Mouse (Mus musculus): ENCODE results near the gene Dusp12.

Gene Dusp12

GRCm38 (mm10) chr1:170898413-170899075 lies 13.2 kb upstream of the Dusp12 start:
- no peak for DNase-seq (ENCODE audit: low spot score in 2 of 2)

GRCm38 (mm10) chr1:170896651-170897281 lies 11.4 kb upstream of the Dusp12 start:
- no peak for DNase-seq (ENCODE audit: low spot score in 2 of 2)

- DNase-seq (ENCODE audit: low spot score in 2 of 2), result no peak
Measured at GRCm38 (mm10) chr1:170894603-170895602, 9.6 kb upstream of the Dusp12 start.

DNA sequence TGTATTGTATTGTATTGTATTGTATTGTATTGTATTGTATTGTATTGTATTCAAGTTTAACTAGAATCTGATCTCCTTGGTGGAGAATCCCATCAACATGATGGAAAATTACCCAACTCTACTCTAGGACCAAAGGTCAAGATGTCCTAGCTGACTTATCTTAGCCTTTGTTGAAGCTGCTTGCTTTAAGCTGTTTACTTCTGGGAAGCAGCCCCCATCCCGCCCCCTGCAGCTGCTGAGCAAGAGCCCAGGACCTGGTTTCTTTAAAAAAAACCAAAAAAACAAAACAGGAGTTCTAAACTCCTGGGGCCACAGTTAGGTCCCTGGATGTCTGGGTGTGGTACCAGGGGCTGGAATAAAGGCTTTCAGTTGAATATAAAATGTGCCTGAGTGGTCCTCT lies 6.9 kb upstream of the Dusp12 start:
- DNase-seq (ENCODE audit: low spot score in 2 of 2), result no peak

- DNase-seq (ENCODE audit: low spot score in 2 of 2), result no peak
Measured at GRCm38 (mm10) chr1:170891646-170892045, 6.3 kb upstream of the Dusp12 start.

DNA sequence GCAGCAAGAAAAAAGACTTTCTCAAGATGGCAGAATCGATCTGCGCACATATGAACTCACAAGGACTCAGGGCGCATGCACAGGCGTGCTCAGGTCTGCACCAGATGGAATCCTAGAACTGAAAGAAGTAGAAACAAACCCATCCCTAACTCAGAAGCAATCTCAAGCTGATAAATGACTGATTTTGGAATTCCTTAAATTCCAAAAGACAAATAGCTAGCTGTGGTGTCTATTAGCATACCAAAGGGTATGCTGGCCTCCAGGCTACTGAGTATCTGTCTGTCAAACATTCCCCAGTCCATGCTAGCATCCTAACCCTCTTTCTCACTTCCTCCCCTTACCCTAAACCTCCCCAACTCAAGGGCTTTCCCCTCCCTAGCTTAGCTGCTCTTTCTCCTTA lies 4.0 kb upstream of the Dusp12 start:
- DNase-seq (ENCODE audit: low spot score in 2 of 2), result no peak

DNA sequence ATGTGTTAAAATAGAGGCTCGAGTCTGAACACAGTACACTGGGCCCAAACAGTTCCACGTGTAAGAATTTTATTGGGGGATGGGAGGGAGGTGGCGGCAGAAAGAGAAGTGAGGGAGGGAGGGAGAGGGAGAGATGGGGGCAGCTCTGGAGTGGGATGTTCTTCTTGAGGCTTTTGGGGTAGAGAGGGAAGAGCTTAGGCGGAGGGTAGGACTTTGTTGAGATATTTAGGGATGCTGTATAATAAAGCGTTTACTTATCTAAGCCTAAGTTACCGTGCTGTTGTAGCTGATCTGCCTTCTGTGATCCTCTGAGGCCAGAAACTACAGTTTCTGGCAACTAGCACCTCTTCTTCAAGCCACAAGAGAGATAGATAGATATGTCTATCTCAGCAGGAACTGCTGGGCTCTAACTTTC lies 711 bp upstream of the Dusp12 start:
- no peak for DNase-seq (ENCODE audit: low spot score in 2 of 2)

DNA sequence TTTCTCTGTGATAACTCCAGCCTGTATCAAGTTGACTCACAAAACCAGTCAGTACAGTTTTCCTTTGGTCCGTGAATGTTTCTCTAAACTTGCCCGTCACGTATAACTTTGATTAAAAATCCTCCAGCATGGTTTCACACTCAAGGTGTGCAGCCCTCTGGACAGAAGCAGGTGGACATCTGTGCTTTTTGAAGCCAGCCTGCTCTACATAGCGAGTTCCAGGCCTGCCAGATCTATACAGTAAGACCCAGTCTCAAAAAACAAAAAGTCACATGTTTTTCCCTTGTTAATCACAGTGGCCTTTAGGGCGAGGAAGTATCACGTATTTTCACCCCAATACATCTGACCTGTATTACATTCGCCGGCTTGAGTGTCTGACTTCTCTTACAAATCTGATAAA lies 950 bp downstream of the Dusp12 start:
- DNase-seq (ENCODE audit: low spot score in 2 of 2), result no peak

- no peak for DNase-seq (ENCODE audit: low spot score in 2 of 2)
Measured at GRCm38 (mm10) chr1:170882915-170883485, 2.3 kb downstream of the Dusp12 start.

GRCm38 (mm10) chr1:170876906-170877305 lies 8.4 kb downstream of the Dusp12 start:
- DNase-seq (ENCODE audit: low spot score in 2 of 2), result no peak

- DNase-seq (ENCODE audit: low spot score in 2 of 2), result no peak
Measured at GRCm38 (mm10) chr1:170875676-170876075, 9.7 kb downstream of the Dusp12 start.

DNA sequence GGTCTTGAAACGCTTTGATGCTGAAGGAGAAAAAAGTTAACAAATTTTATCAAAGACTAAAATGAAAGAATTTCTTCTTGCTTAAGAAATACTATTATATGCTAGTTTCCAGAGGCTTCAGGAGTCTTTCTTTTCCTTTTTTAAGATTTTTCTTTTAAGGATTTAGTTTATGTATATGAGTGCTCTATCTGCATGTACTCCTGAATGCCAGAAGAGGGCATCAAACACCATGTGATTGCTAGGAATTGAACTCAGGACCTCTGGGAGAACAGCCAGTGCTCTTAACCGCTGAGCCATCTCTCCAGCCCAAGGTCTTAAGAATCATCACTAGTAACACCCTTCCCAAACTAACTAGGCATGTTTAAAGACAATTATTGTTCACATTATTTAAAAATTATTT lies 13.4 kb downstream of the Dusp12 start:
- no peak for DNase-seq (ENCODE audit: low spot score in 2 of 2)

- no peak for DNase-seq (ENCODE audit: low spot score in 2 of 2)
Measured at GRCm38 (mm10) chr1:170871402-170871801, 13.9 kb downstream of the Dusp12 start.

DNA sequence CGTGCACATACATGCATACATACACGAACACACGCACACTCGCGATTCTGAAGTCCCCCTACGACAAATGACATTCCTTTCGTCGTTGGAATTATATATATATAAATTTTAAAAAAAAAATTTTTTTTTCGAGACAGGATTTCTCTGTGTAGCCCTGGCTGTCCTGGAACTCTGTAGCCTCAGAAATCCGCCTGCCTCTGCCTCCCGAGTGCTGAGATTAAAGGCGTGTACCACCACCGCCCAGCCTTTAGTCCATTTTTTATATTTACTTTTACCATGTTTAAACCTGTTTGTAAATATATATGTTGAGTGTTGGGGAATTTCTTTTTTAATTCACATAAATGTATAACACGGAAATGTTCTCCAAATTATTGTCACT lies 16.4 kb downstream of the Dusp12 start:
- no peak for DNase-seq (ENCODE audit: low spot score in 2 of 2)

- peak; percentile 58 to 67 for DNase-seq (ENCODE audit: low spot score in 2 of 2)
Measured at GRCm38 (mm10) chr1:170868107-170868904, 17.0 kb downstream of the Dusp12 start.

DNA sequence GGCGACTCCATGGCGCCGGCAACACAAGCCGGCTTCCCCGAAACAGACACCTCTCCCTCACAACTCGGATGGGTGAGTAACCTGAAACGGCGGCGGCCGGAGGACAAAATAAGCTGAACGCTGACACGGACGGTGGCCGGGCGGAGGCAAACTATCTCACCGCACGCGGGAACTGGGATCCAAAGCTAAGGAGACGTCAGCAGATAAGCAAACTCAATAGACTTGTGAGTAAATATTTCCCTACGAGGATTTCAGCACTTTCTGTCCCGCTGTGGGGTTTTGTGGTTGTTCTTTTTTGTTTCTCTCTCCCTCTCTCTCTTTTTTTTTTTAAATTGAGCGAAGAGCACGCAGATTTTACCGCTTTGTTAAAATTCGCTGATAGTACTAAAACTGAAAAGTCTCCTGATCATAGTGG lies 17.6 kb downstream of the Dusp12 start, which contains the start of gene Atf6:
Gene Atf6, minus strand, starts transcription at position 81 of the 415 bp plus-strand sequence.
- peak; percentile 98 for DNase-seq (ENCODE audit: low spot score in 2 of 2)

DNA sequence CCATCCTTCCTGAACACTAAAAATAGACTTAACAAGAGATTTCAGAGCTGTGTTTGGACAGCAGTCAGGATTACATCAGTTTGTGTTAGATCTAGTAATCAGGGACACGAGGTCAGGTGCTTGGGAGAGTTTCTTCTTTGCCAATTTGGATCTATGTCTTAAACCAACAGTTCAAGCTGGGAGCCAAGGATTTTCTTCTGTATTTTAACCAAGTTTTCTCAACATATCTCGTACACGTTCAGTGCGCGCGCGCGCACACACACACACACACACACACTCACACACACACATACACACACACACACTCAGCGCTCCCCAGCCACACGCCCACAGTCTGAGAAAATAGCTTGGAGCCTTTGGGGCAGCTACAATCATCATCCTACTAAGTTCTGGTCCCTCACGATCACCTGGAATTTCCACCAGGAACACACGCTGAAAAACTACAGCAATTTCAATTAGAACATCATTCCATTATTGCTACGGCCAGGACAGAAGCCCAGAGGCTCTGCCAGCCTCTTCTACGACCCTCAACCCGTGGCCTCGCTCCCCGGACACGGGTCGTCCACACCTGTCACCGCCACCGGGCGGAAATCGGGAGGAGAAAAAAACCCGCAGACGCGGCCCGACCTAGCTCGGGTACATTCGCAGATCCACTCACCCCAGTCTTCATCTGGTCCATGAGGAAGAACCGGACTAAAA lies 18.2 kb downstream of the Dusp12 start:
- no peak for DNase-seq (ENCODE audit: low spot score in 2 of 2)

- DNase-seq (ENCODE audit: low spot score in 2 of 2), result no peak
Measured at GRCm38 (mm10) chr1:170865406-170865805, 19.9 kb downstream of the Dusp12 start.

GRCm38 (mm10) chr1:170864754-170865153 lies 20.6 kb downstream of the Dusp12 start:
- DNase-seq (ENCODE audit: low spot score in 2 of 2), result no peak

GRCm38 (mm10) chr1:170864234-170864633 lies 21.1 kb downstream of the Dusp12 start:
- no peak for DNase-seq (ENCODE audit: low spot score in 2 of 2)
